Mouse (Mus musculus) MEL (cell line): ENCODE measurements around the gene Acot7. TPM values are rescaled to one million over a fixed set of nuclear protein-coding genes. Genes with fewer than 3 reads are reported as not detected.

Source experiments
- DNase-seq: peaks from one replicate; pipeline ENCODE4 v3.0.0; 2011; ENCODE audit warnings: low read depth, low spot score
- H3K27ac ChIP-seq: 2 replicates; pipeline ENCODE4 v1.5.1; 2012; ENCODE audit warnings: low read depth, mild to moderate bottlenecking, control low read depth, low read length, moderate library complexity; ENCODE audit not compliant: control insufficient read depth
- H3K27me3 ChIP-seq, 2 experiments: fragments of 150-350 bp in 1 of 2; sonication (generic) in 1 of 2; 2 replicates each; pipeline ENCODE4 v1.6.1; 2012; ENCODE audit warnings: low read length in 2 of 2, mild to moderate bottlenecking in 2 of 2, improper control_type of control experiment in 1 of 2, moderate library complexity in 1 of 2; ENCODE audit not compliant: insufficient read depth in 2 of 2, control insufficient read depth in 1 of 2
- H3K36me3 ChIP-seq, 2 experiments: 2 replicates each; pipeline ENCODE4 v1.6.1; 2012 to 2014; ENCODE audit warnings: low read length in 2 of 2, improper control_type of control experiment in 1 of 2, inconsistent platforms in 1 of 2, mild to moderate bottlenecking in 1 of 2; ENCODE audit not compliant: insufficient read depth in 2 of 2, control insufficient read depth in 1 of 2
- H3K4me1 ChIP-seq, 2 experiments: fragments of 150-350 bp in 1 of 2; sonication (generic) in 1 of 2; 2 replicates each; pipeline ENCODE4 v1.6.1; 2012; ENCODE audit warnings: low read length in 2 of 2, improper control_type of control experiment in 1 of 2, mild to moderate bottlenecking in 1 of 2; ENCODE audit not compliant: insufficient read depth in 2 of 2, control insufficient read depth in 1 of 2
- H3K4me3 ChIP-seq, 2 experiments: fragments of 150-350 bp in 1 of 2; sonication (generic) in 1 of 2; 2 replicates each; pipeline ENCODE4 v1.5.1; 2012; ENCODE audit warnings: low read depth in 2 of 2, low read length in 2 of 2, mild to moderate bottlenecking in 2 of 2, moderate library complexity in 2 of 2, control low read depth in 1 of 2, improper control_type of control experiment in 1 of 2; ENCODE audit not compliant: control insufficient read depth in 1 of 2, insufficient read depth in 1 of 2
- H3K79me2 ChIP-seq: 2 replicates; pipeline ENCODE4 v1.6.1; 2012; ENCODE audit warnings: mild to moderate bottlenecking, low read length, moderate library complexity; ENCODE audit not compliant: control insufficient read depth, poor library complexity, insufficient read depth
- H3K9ac ChIP-seq: 2 replicates; pipeline ENCODE4 v1.6.1; 2012; ENCODE audit warnings: low read depth, mild to moderate bottlenecking, control low read depth, low read length, moderate library complexity; ENCODE audit not compliant: control insufficient read depth, poor library complexity, severe bottlenecking
- H3K9me3 ChIP-seq: fragments of 150-350 bp; sonication (generic); replicated peaks from 2 replicates; pipeline ENCODE4 v1.6.1; 2012; ENCODE audit warnings: mild to moderate bottlenecking, low read length, improper control_type of control experiment, moderate library complexity; ENCODE audit not compliant: insufficient read depth
- BHLHE40 ChIP-seq: IDR thresholded peaks from 2 replicates; pipeline ENCODE4 v1.6.1; 2012; ENCODE audit warnings: low read depth, mild to moderate bottlenecking, inconsistent platforms, low read length, improper control_type of control experiment, borderline replicate concordance
- CHD2 ChIP-seq: IDR thresholded peaks from 2 replicates; pipeline ENCODE4 v1.6.1; 2011; ENCODE audit warnings: low read length, improper control_type of control experiment
- CTCF ChIP-seq, 3 experiments: IDR thresholded peaks in 2 of 3; conservative IDR thresholded peaks in 1 of 3; 2 replicates each; pipeline ENCODE4 v1.5.1; 2011 to 2012; ENCODE audit warnings: low read length in 3 of 3, low read depth in 2 of 3, mild to moderate bottlenecking in 2 of 3, improper control_type of control experiment in 1 of 3, inconsistent platforms in 1 of 3, mixed read lengths in 1 of 3, moderate library complexity in 1 of 3; ENCODE audit not compliant: control insufficient read depth in 1 of 3, insufficient read depth in 1 of 3, poor library complexity in 1 of 3, severe bottlenecking in 1 of 3
- ELF1 ChIP-seq: IDR thresholded peaks from 2 replicates; pipeline ENCODE4 v1.6.1; 2014; ENCODE audit warnings: low read depth, mild to moderate bottlenecking, inconsistent platforms, low read length, improper control_type of control experiment, moderate library complexity
- EP300 ChIP-seq, 2 experiments: IDR thresholded peaks; 2 replicates each; pipeline ENCODE4 v1.6.1; 2011; ENCODE audit warnings: improper control_type of control experiment in 2 of 2, low read length in 2 of 2, low read depth in 1 of 2, mild to moderate bottlenecking in 1 of 2
- GABPA ChIP-seq: IDR thresholded peaks from 2 replicates; pipeline ENCODE4 v1.6.1; 2012; ENCODE audit warnings: low read depth, mild to moderate bottlenecking, inconsistent platforms, low read length, improper control_type of control experiment, moderate library complexity
- HCFC1 ChIP-seq: IDR thresholded peaks from 2 replicates; pipeline ENCODE4 v1.6.1; 2012; ENCODE audit warnings: low read depth, mild to moderate bottlenecking, inconsistent platforms, low read length, improper control_type of control experiment, moderate library complexity
- KAT2A ChIP-seq: conservative IDR thresholded peaks from 2 replicates; pipeline ENCODE4 v1.6.1; 2012; ENCODE audit warnings: low read depth, low read length, improper control_type of control experiment, inconsistent platforms
- MEF2A ChIP-seq: IDR thresholded peaks from 2 replicates; pipeline ENCODE4 v1.6.1; 2014; ENCODE audit warnings: low read depth, mild to moderate bottlenecking, inconsistent platforms, low read length, improper control_type of control experiment; ENCODE audit not compliant: poor library complexity, insufficient replicate concordance, severe bottlenecking; ENCODE audit errors: extremely low read depth
- MYC ChIP-seq: IDR thresholded peaks from 2 replicates; pipeline ENCODE4 v1.6.1; 2011; ENCODE audit warnings: low read depth, mild to moderate bottlenecking, low read length, improper control_type of control experiment, moderate library complexity
- NELFE ChIP-seq: IDR thresholded peaks from 2 replicates; pipeline ENCODE4 v1.6.1; 2011; ENCODE audit warnings: low read depth, low read length, improper control_type of control experiment
- NRF1 ChIP-seq: IDR thresholded peaks from 2 replicates; pipeline ENCODE4 v1.6.1; 2014; ENCODE audit warnings: low read depth, mild to moderate bottlenecking, inconsistent platforms, low read length, improper control_type of control experiment, moderate library complexity; ENCODE audit not compliant: poor library complexity, insufficient read depth, severe bottlenecking
- POLR2AphosphoS2 ChIP-seq: IDR thresholded peaks from 2 replicates; pipeline ENCODE4 v1.6.1; 2011; ENCODE audit warnings: low read length, improper control_type of control experiment
- POLR2AphosphoS5 ChIP-seq: IDR thresholded peaks from 2 replicates; pipeline ENCODE4 v1.6.1; 2012; ENCODE audit warnings: low read depth, borderline replicate concordance, mild to moderate bottlenecking, inconsistent platforms, low read length, moderate library complexity, mixed read lengths
- RAD21 ChIP-seq: IDR thresholded peaks from 2 replicates; pipeline ENCODE4 v1.6.1; 2011; ENCODE audit warnings: mild to moderate bottlenecking, low read depth, low read length, improper control_type of control experiment
- RCOR1 ChIP-seq: IDR thresholded peaks from 2 replicates; pipeline ENCODE4 v1.6.1; 2012; ENCODE audit warnings: low read depth, mild to moderate bottlenecking, inconsistent platforms, low read length, improper control_type of control experiment
- SMC3 ChIP-seq: IDR thresholded peaks from 2 replicates; pipeline ENCODE4 v1.6.1; 2011; ENCODE audit warnings: low read depth, low read length, improper control_type of control experiment
- TBP ChIP-seq: IDR thresholded peaks from 2 replicates; pipeline ENCODE4 v1.8.0; 2011; ENCODE audit warnings: low read depth, low read length, improper control_type of control experiment
- TCF12 ChIP-seq: IDR thresholded peaks from 2 replicates; pipeline ENCODE4 v1.6.1; 2014; ENCODE audit warnings: low read depth, mild to moderate bottlenecking, inconsistent platforms, low read length, improper control_type of control experiment, moderate library complexity
- USF2 ChIP-seq, 2 experiments: IDR thresholded peaks; 2 replicates each; pipeline ENCODE4 v1.6.1; 2011 to 2012; ENCODE audit warnings: improper control_type of control experiment in 2 of 2, low read length in 2 of 2, borderline replicate concordance in 1 of 2, inconsistent platforms in 1 of 2, low read depth in 1 of 2, mild to moderate bottlenecking in 1 of 2; ENCODE audit not compliant: insufficient read depth in 1 of 2
- ZC3H11A ChIP-seq: IDR thresholded peaks from 2 replicates; pipeline ENCODE4 v1.6.1; 2012; ENCODE audit warnings: low read depth, mild to moderate bottlenecking, inconsistent platforms, low read length, improper control_type of control experiment
- ZKSCAN1 ChIP-seq: IDR thresholded peaks from 2 replicates; pipeline ENCODE4 v1.6.1; 2012; ENCODE audit warnings: low read depth, mild to moderate bottlenecking, inconsistent platforms, low read length, improper control_type of control experiment, moderate library complexity
- ZMIZ1 ChIP-seq: IDR thresholded peaks from 2 replicates; pipeline ENCODE4 v1.6.1; 2012; ENCODE audit warnings: low read depth, mild to moderate bottlenecking, inconsistent platforms, low read length, improper control_type of control experiment, moderate library complexity
- ZNF384 ChIP-seq: IDR thresholded peaks from 2 replicates; pipeline ENCODE4 v1.6.1; 2012; ENCODE audit warnings: low read depth, mild to moderate bottlenecking, inconsistent platforms, low read length, improper control_type of control experiment
- polyA plus RNA-seq, 2 experiments: library from polyadenylated mRNA; stranded (reverse) in 1 of 2; unstranded in 1 of 2; fragments of >175 nt in 1 of 2; fragments of >200 nt in 1 of 2; gene quantifications; 2 replicates each; pipeline versions ENCODE4 v1.2.1 to v1.2.4; 2012; ENCODE audit warnings: low replicate concordance in 2 of 2, low read depth in 1 of 2; ENCODE audit not compliant: insufficient read length in 2 of 2, insufficient read depth in 1 of 2, missing spikeins in 1 of 2
- total RNA-seq: library from RNA; depleted of rRNA; stranded (reverse); fragments of 300-350 nt; gene quantifications from 2 replicates; pipeline ENCODE4 v1.2.3, GENCODE M21; 2012

The Acot7 gene
- total and polyA plus RNA-seq, 3 experiments = 92.7 to 127 TPM; not detected in 1

- Histone ChIP-seq H3K4me1 (no peaks in the 10 kb centered on the region), H3K27ac (no peak overlapping the region), H3K9me3 (no peaks in the 10 kb centered on the region), H3K9ac (no peak overlapping the region), H3K36me3 (no peaks in the 10 kb centered on the region), H3K4me3 (no peak overlapping the region), H3K79me2 (no peaks in the 10 kb centered on the region), H3K27me3 (no peaks in the 10 kb centered on the region)
- TF ChIP-seq ZMIZ1 (no peak), SMC3 (no peak), KAT2A (no peak), TBP (no peak), ELF1 (no peak), NRF1 (no peak), HCFC1 (no peak), NELFE (no peak), BHLHE40 (no peak), POLR2AphosphoS2 (no peak), MEF2A (no peak), POLR2AphosphoS5 (no peak), MYC (no peak), ZNF384 (no peak), EP300 (IDR thresholded peaks at IDR 0.05; ENCODE audit: low read depth in 1 of 2, low read length in 2 of 2) (no peak), RCOR1 (no peak), TCF12 (no peak)
- DNase-seq = no peak
Observed at GRCm38 (mm10) chr4:152274681-152275131, 96.8 kb downstream of the Acot7 start.

GRCm38 (mm10) chr4:152276389-152277347 is 98.7 kb downstream of the Acot7 start:
- Histone ChIP-seq H3K9me3 (no peaks in the 10 kb centered on the region), H3K27me3 (no peaks in the 10 kb centered on the region)
- 0 out of 2 replicates have a peak, but pooled peaks have one; percentile 12 for TF ChIP-seq ZC3H11A
- TF ChIP-seq USF2 (IDR thresholded peaks at IDR 0.05; ENCODE audit: borderline replicate concordance in 1 of 2, insufficient read depth in 1 of 2, low read depth in 1 of 2, low read length in 2 of 2) = no peak
- TF ChIP-seq CHD2 = no peak
- no peak for TF ChIP-seq MEF2A
- TF ChIP-seq RAD21 = peak; percentile 32
- no peak for TF ChIP-seq ZMIZ1
- no peak for TF ChIP-seq TCF12
- no peak for TF ChIP-seq GABPA
- no peak for TF ChIP-seq EP300 (IDR thresholded peaks at IDR 0.05; ENCODE audit: low read depth in 1 of 2, low read length in 2 of 2)
- TF ChIP-seq SMC3 = peak; percentile 46
- TF ChIP-seq MYC = no peak
- TF ChIP-seq ZKSCAN1 = no peak
- peak; percentile 66 to 85 (median 83) for TF ChIP-seq CTCF (IDR thresholded peaks at IDR 0.05 in 2 of 3, conservative IDR thresholded peaks at IDR 0.05 in 1 of 3; ENCODE audit: control insufficient read depth in 1 of 3, insufficient read depth in 1 of 3, low read depth in 2 of 3, low read length in 3 of 3, poor library complexity in 1 of 3, severe bottlenecking in 1 of 3)

More at GRCm38 (mm10) chr4:152276389-152277347, 98.7 kb downstream of the Acot7 start:
- Histone ChIP-seq H3K27ac (no peak overlapping the region), H3K9ac (no peak overlapping the region), H3K4me1 (no peaks in the 10 kb centered on the region), H3K79me2 (no peaks in the 10 kb centered on the region), H3K36me3 (no peaks in the 10 kb centered on the region), H3K4me3 (no peak overlapping the region)
- no peak for DNase-seq
